Mouse (Mus musculus) liver, embryonic 15.5 days (tissue): Measurements from ENCODE around the gene Slc38a8. TPM values are rescaled to one million over a fixed set of nuclear protein-coding genes. Genes with fewer than 3 reads are reported as not detected.

Experiments
- ATAC-seq: fragments of 200-750 bp; cut with Nextera tagmentation; 2 replicates; pipeline ENCODE4 v1.8.0; 2017; ENCODE audit warnings: moderate number of reproducible peaks, mild to moderate bottlenecking, moderate library complexity; ENCODE audit not compliant: insufficient read depth
- H3K27ac ChIP-seq: fragments of 300-500 bp; sonication (generic); replicated peaks from 2 replicates; pipeline ENCODE4 v1.5.1; 2015; ENCODE audit warnings: mild to moderate bottlenecking, inconsistent platforms
- H3K27me3 ChIP-seq: fragments of 300-500 bp; sonication (generic); 2 replicates; pipeline ENCODE4 v1.6.1; 2015; ENCODE audit warnings: mild to moderate bottlenecking, inconsistent platforms
- H3K36me3 ChIP-seq: fragments of 300-500 bp; sonication (generic); replicated peaks from 2 replicates; pipeline ENCODE4 v1.6.1; 2015; ENCODE audit warnings: moderate library complexity, mild to moderate bottlenecking, inconsistent platforms
- H3K4me1 ChIP-seq: fragments of 300-500 bp; sonication (generic); replicated peaks from 2 replicates; pipeline ENCODE4 v1.6.1; 2015; ENCODE audit warnings: inconsistent platforms
- H3K4me2 ChIP-seq: fragments of 300-500 bp; sonication (generic); 2 replicates; pipeline ENCODE4 v1.6.1; 2015; ENCODE audit warnings: moderate library complexity, mild to moderate bottlenecking, inconsistent platforms
- H3K4me3 ChIP-seq: fragments of 300-500 bp; sonication (generic); replicated peaks from 2 replicates; pipeline ENCODE4 v1.5.1; 2015; ENCODE audit warnings: mild to moderate bottlenecking, inconsistent platforms
- H3K9ac ChIP-seq: fragments of 300-500 bp; sonication (generic); 2 replicates; pipeline ENCODE4 v1.6.1; 2015; ENCODE audit warnings: moderate library complexity, mild to moderate bottlenecking, inconsistent platforms
- H3K9me3 ChIP-seq: fragments of 300-500 bp; sonication (generic); replicated peaks from 2 replicates; pipeline ENCODE4 v1.6.1; 2016; ENCODE audit warnings: inconsistent platforms
- WGBS: fragments of 180-500 bp; shearing (Covaris S2); methylation state at CpG from one replicate; pipeline ENCODE4 v1.1.7; 2015; ENCODE audit warnings: mixed read lengths; ENCODE audit not compliant: insufficient replicate concordance; 5-methylcytosine and 5-hydroxymethylcytosine counted together
- polyA plus RNA-seq: library from polyadenylated mRNA; unstranded; fragments of >200 nt; fragmentation: Nextera tagmentation; extraction: Ambion mirVana; gene quantifications from 2 replicates; pipeline ENCODE4 v1.2.1, GENCODE M21; 2015

Gene Slc38a8
- polyA plus RNA-seq: not detected in 2 replicates

DNA sequence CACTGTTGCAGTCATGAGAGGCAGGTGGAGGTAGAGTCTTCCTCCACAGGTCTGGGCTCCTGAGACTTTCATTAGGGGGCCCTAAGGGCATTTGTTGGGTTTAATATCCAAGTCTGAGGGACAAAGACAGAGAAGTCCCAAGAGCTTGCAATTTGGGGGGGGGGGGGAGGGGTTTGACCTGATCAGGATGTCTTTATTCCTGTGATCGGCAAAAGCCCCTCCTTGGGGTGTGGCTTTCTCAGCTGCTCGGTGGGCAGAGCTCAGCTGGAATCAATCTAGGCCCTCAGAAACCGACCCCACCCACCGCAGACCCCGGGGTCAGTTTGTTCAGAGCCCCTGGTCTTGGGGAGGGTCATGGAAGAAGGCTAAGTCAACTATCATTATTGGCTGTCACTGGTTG is at the start of gene Slc38a8:
Slc38a8 (minus strand) TSS at position 101 of the 400 bp plus-strand sequence.
- ATAC-seq: no peak
- Histone ChIP-seq H3K4me3 (no peak within 1 kb of the TSS), H3K4me1 (no peaks in the 10 kb centered on the region), H3K27me3 (peaks cover 18% of the 10 kb centered on the region; the same call in 1 of the 2 replicates), H3K36me3 (no peaks in the 10 kb centered on the region), H3K9me3 (no peaks in the 10 kb centered on the region), H3K9ac (no peak within 1 kb of the TSS), H3K27ac (no peak within 1 kb of the TSS), H3K4me2 (no peak within 1 kb of the TSS)
- 44% methylated on average over 5 of the region's 5 CpGs for WGBS

DNA sequence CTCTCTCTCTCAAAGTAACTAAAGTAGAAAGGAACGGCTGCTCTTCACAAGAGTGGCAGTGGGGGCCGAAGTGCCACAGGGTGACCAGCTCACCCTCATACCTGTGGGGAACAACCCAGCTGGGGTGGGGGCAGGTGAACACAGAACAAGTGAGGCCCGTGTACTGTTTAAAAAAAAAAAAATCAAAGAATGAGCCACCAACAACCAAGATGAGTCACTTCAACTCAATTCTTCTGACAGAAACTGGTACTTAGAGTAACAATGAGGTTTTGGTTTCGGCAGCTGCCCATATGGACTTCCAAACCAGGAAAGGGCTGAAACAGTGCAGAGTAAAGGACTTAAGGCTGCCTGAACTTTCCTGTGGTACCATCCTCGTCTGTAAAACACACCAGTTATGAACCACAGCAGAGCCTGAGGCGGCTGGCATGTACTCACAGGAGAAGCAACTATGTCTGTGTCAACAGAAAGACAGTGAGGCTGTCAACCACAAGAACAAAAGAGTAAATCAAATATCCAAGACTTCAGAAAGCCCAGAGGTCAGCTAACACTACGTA is 47.1 kb upstream of the Slc38a8 start:
- WGBS: 68% methylated on average over 7 of the region's 7 CpGs
- H3K27me3 ChIP-seq: no peaks in the 10 kb centered on the region
- H3K4me1 ChIP-seq: peaks cover 18% of the 10 kb centered on the region
- H3K36me3 ChIP-seq: peaks cover 43% of the 10 kb centered on the region
- H3K27ac ChIP-seq: no peak overlapping the region
- no peaks in the 10 kb centered on the region for H3K9me3 ChIP-seq
- no peak overlapping the region for H3K4me3 ChIP-seq
- no peak overlapping the region for H3K9ac ChIP-seq
- no peak for ATAC-seq
- H3K4me2 ChIP-seq: no peak overlapping the region

DNA sequence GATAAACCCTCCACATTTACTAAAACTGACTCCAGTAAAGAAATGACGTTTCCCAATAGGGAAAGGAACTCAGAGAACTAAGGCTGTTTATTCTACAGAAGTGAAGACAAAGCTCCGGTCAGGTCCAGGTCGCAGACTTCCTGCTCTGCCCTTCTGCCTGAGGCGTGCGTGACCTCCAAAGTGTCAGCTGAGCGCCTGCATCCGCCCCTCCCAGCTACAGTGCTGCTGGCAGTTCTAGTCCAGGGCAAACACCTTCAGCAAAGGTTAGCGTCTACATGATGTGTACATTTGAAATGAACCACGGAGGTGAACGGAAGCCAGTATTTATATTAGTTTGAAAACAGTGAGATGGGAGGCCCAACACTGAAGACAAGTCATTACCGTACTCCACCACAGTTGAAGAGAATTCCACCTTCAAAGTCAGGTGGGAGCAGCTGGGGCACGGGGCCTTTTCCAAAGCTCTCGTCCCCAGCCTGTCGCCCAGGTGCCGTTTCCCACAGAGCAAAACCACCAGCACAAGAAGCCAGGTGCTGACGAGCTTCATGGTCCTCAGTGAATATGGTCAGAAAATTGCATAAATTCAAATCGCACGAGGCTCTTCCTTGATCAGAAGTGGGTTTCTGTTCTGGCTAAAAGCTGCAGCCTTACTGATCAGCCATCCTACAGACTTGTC is 45.7 kb upstream of the Slc38a8 start:
- Histone ChIP-seq H3K27me3 (no peaks in the 10 kb centered on the region), H3K9me3 (no peaks in the 10 kb centered on the region), H3K4me3 (no peak overlapping the region), H3K36me3 (peaks cover 58% of the 10 kb centered on the region), H3K4me1 (peaks cover 5% of the 10 kb centered on the region), H3K27ac (no peak overlapping the region), H3K4me2 (no peak overlapping the region), H3K9ac (no peak overlapping the region)
- WGBS: 80% methylated on average over 18 of the region's 18 CpGs
- ATAC-seq: no peak

DNA sequence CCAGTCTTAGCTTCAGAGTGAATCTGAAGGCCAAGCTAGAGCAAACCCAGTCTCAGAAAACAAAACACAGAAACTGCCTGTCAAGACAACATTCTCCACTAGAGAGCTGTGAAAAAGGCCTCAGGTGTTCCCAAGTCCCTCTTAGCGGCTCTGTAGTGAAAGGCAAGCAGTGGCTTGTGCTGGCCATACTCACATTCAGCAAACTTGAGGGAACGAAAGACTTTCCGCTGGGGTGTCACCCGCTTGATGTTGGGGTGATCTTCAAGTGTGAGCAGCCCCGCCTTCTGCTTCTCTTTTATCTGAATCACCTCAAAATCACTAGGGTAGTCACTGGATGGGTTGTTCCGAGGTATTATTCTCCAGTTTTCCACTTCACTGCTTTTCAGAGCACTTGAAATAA is 44.3 kb upstream of the Slc38a8 start:
- H3K9ac ChIP-seq: no peak overlapping the region
- peaks cover 72% of the 10 kb centered on the region for H3K36me3 ChIP-seq
- WGBS: 90% methylated on average over 6 of the region's 6 CpGs
- no peak overlapping the region for H3K27ac ChIP-seq
- H3K4me3 ChIP-seq: no peak overlapping the region
- no peak overlapping the region for H3K4me2 ChIP-seq
- no peaks in the 10 kb centered on the region for H3K27me3 ChIP-seq
- no peak for ATAC-seq
- H3K4me1 ChIP-seq: no peaks in the 10 kb centered on the region
- H3K9me3 ChIP-seq: no peaks in the 10 kb centered on the region

DNA sequence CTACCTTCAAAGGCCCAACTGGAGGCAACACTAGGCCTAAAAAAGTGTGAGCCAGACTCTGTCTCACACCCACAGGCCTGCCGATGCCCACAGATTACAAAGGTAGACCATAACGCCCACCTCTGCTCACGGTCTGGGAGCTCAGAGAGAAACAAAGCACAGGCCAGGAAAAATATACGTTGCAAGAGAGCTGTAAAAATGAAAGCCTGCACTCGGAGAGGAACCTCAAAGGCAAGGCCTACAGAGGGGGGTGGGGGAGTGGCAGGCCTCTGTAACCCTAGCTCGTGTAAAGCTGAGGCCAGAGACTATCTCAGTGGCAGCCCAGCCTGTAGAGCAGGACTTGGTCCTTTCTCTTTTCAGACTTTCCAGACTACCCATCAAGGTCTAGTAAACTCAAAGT is 43.7 kb upstream of the Slc38a8 start:
- 77% methylated on average over 6 of the region's 6 CpGs for WGBS
- peaks cover 78% of the 10 kb centered on the region for H3K36me3 ChIP-seq

DNA sequence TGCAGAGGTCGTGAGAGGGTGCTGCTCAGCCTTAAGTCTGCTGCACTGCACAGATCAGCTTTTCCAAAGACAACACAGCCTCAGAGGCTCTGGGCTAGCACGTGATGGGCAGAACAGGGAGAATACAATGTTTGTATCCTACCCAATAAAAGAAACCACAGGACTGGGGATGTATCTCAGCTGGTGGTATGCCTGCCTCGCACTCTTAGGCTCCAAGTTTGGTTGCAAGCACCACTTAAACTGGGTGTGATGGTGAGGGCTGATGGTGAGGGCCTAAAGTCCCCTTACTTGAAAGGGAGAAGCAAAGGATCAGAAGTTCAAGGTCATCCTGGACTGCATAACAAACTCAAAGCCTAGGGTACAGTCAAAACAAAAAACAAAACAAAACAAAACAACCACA is 43.1 kb upstream of the Slc38a8 start:
- Histone ChIP-seq H3K9me3 (no peaks in the 10 kb centered on the region), H3K27me3 (no peaks in the 10 kb centered on the region), H3K4me1 (no peaks in the 10 kb centered on the region), H3K4me2 (no peak overlapping the region), H3K4me3 (no peak overlapping the region), H3K36me3 (peaks cover 84% of the 10 kb centered on the region), H3K27ac (no peak overlapping the region), H3K9ac (no peak overlapping the region)
- no peak for ATAC-seq
- WGBS: 79% methylated on average over 3 of the region's 3 CpGs

More for the DNA sequence above, 43.7 kb upstream of the Slc38a8 start:
- Histone ChIP-seq H3K4me3 (no peak overlapping the region), H3K9me3 (no peaks in the 10 kb centered on the region), H3K27me3 (no peaks in the 10 kb centered on the region), H3K4me1 (no peaks in the 10 kb centered on the region), H3K9ac (no peak overlapping the region), H3K4me2 (no peak overlapping the region), H3K27ac (no peak overlapping the region)
- ATAC-seq: no peak

DNA sequence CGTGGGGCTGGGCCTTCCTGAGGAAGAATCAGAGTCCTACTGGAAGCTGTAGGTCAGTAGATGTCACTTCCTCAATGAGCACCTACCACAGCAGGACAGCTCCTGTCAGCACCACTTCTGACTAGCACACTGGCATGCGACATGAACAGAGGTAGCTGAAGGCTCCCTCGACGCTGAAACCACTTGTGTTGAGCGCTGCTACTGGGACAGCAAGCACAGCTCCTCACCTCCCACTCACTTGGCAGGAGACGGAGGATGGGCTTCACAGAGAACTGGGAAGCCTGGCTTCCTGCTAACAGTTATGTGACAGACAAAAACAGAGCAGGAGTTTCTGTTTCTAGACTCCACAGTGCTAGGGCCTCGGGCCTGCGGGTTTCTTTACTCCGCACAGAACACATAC is 30.5 kb upstream of the Slc38a8 start:
- no peak for ATAC-seq
- Histone ChIP-seq H3K4me2 (no peak overlapping the region), H3K36me3 (peaks cover 98% of the 10 kb centered on the region), H3K27me3 (no peaks in the 10 kb centered on the region), H3K27ac (no peak overlapping the region), H3K9ac (no peak overlapping the region), H3K9me3 (no peaks in the 10 kb centered on the region), H3K4me3 (no peak overlapping the region), H3K4me1 (no peaks in the 10 kb centered on the region)
- 82% methylated on average over 9 of the region's 9 CpGs for WGBS

DNA sequence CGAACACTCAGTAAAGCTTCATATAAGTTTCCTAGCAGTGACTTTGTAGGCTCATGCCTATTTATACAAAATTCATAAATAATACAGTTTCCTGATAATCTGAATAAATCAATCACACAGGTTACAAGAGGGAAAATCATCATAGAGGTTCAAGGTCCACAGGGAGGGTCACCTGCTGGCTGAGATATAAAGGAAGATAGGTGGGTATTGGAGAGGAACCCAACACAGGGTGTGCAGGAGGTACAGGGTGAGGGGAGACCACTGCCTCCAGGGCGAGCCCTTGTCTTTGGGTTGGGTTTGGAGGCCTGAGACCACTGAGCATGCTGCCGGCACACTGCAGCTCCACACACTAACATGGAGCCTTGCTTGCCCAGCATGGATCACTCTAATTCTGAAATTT is 29.9 kb upstream of the Slc38a8 start:
- WGBS: 84% methylated on average over 3 of the region's 3 CpGs
- no peak for ATAC-seq
- no peaks in the 10 kb centered on the region for H3K9me3 ChIP-seq

DNA sequence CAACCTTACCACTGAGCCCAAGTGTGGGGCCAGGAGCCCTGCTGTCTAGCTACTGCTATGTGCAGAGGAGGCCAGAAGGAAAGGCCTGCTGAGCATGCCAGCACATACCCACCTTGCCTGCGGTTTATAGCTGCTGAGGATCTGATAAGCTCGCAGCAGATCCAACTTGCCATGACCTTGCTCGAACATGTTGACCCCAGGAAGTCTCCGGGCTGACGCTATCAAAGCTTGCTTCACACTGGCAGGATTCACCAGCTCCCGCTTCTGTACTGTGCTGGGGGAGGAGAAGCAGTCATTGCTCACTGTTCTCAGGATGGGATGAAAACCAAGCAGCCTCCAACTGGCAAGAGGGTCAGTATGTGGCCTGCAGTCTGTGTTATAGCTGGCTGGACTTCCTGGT is 29.4 kb upstream of the Slc38a8 start:
- H3K36me3 ChIP-seq: peaks cover 95% of the 10 kb centered on the region
- no peaks in the 10 kb centered on the region for H3K4me1 ChIP-seq
- H3K9ac ChIP-seq: no peak overlapping the region
- 77% methylated on average over 6 of the region's 6 CpGs for WGBS
- no peak overlapping the region for H3K4me2 ChIP-seq
- no peaks in the 10 kb centered on the region for H3K27me3 ChIP-seq
- no peak overlapping the region for H3K27ac ChIP-seq
- H3K4me3 ChIP-seq: no peak overlapping the region
- ATAC-seq: no peak
- H3K9me3 ChIP-seq: no peaks in the 10 kb centered on the region

More for the DNA sequence above, 29.9 kb upstream of the Slc38a8 start:
- no peak overlapping the region for H3K4me3 ChIP-seq
- H3K36me3 ChIP-seq: peaks cover 98% of the 10 kb centered on the region
- H3K27ac ChIP-seq: no peak overlapping the region
- no peak overlapping the region for H3K9ac ChIP-seq
- no peaks in the 10 kb centered on the region for H3K27me3 ChIP-seq
- H3K4me1 ChIP-seq: no peaks in the 10 kb centered on the region
- no peak overlapping the region for H3K4me2 ChIP-seq

DNA sequence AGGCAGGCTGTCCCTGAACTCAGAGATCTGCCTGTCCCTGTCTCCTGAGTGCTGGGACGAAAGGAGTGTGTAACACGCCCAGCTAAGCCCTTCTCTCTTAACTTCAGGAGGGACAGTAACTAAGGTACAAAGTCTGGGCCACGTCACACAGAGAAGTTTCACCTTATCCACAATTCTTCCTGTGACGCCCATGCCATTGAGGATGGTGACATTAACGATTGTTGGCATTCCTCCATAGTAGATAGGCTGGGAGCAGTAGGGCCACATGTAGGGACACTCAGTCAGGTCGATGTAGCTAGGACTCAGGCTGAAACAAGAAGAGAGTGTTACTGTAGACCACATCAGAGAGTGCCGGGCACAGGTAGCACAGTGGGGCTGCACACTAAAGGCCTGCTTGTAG is 27.3 kb upstream of the Slc38a8 start:
- Histone ChIP-seq H3K4me2 (no peak overlapping the region), H3K9me3 (no peaks in the 10 kb centered on the region), H3K4me1 (no peaks in the 10 kb centered on the region), H3K36me3 (peaks cover 95% of the 10 kb centered on the region), H3K4me3 (no peak overlapping the region), H3K27me3 (no peaks in the 10 kb centered on the region), H3K9ac (no peak overlapping the region), H3K27ac (no peak overlapping the region)
- 85% methylated on average over 7 of the region's 7 CpGs for WGBS
- no peak for ATAC-seq

DNA sequence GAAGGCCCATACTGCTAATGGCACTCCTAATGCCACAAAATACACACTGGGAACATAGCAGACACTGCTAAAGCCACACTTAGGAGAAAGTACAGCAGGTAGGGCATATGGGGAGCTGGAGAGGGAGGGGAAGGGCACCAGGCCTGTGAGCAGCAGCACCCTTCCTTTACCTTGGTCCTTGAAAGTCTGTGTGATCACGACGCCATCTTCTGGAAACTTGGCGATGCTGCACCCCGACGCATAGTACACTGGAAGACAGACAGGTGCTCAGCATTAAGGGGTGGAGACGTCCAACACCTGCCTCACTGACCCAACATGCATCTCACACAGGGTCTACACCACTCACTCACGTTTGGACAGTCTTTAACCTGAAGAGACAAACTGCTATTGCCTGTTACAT is 18.6 kb upstream of the Slc38a8 start:
- Histone ChIP-seq H3K36me3 (peaks cover 99% of the 10 kb centered on the region), H3K9me3 (no peaks in the 10 kb centered on the region), H3K4me3 (no peak overlapping the region), H3K9ac (no peak overlapping the region), H3K27ac (no peak overlapping the region), H3K4me1 (peaks cover 8% of the 10 kb centered on the region; the same call in 1 of the 2 replicates), H3K4me2 (no peak overlapping the region), H3K27me3 (no peaks in the 10 kb centered on the region)
- ATAC-seq: no peak
- WGBS: 68% methylated on average over 7 of the region's 7 CpGs

DNA sequence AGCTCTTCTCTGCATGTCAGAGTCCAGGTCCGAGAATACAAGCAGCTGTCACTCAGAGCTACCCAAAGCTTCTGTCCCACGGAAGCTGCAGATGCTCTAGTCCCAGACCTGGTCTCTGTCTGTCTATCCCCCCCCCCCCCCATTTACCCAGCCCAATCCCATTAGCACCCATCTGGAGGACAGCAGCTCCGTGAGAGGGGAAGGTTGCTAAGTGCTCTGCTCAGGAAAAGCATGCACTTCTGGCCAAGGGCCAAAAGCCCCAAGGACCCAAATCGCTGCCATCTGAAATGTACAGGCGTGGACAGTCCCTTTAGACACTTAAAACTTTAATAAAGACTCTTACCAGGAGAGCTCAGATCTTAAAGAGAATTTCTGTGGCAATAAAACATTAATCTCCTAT is 15.2 kb upstream of the Slc38a8 start:
- Histone ChIP-seq H3K4me1 (peaks cover 12% of the 10 kb centered on the region; the same call in 1 of the 2 replicates), H3K9me3 (no peaks in the 10 kb centered on the region), H3K4me3 (no peak overlapping the region), H3K27me3 (no peaks in the 10 kb centered on the region), H3K4me2 (no peak overlapping the region), H3K36me3 (peaks cover 100% of the 10 kb centered on the region), H3K9ac (no peak overlapping the region), H3K27ac (no peak overlapping the region)
- WGBS: 77% methylated on average over 5 of the region's 5 CpGs
- ATAC-seq: no peak
